Mouse (Mus musculus): ENCODE measurements around the gene Sdc4.

Sdc4 gene

DNA sequence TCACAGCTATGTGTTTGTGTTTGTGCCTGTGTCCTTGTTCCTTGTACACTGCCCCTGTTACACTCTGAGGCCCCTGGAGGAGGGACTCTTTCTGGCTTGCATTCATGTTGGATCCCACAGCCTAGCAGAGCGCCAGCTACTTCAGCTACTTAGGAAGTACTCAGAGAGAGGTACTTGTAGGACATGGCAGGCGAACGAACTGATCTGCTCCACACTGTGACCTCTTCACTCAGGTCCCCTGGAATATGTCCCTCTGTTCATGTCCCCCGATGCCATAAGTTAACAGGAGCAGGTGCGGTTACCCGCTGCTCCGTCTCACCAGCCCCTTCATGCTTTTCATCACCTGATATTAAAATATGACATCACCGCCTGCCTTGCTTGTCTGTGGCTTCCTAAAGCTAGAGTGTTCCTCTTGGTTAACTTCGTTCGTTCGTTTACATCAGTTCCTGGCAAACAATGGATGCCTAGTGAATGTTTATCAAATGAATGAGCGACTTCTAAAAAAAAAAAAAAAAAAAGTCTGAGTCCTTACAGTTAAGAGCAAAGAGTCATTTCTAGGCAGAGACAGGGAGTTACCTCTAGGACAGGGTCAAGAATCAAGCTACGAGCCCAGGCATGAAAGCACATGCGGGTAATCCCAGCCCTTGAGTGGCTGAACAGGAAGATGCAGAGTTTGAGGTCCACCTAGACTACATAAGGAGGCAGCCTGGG is 9.5 kb upstream of the Sdc4 start:
- in situ Hi-C loops (cut with MboI; ENCODE audit: low pct_unique_long_range_greater_than_20kb in 1 of 2, low sequenced_read_pairs in 2 of 2, unreplicated experiment in 1 of 2) = no loop called here

DNA sequence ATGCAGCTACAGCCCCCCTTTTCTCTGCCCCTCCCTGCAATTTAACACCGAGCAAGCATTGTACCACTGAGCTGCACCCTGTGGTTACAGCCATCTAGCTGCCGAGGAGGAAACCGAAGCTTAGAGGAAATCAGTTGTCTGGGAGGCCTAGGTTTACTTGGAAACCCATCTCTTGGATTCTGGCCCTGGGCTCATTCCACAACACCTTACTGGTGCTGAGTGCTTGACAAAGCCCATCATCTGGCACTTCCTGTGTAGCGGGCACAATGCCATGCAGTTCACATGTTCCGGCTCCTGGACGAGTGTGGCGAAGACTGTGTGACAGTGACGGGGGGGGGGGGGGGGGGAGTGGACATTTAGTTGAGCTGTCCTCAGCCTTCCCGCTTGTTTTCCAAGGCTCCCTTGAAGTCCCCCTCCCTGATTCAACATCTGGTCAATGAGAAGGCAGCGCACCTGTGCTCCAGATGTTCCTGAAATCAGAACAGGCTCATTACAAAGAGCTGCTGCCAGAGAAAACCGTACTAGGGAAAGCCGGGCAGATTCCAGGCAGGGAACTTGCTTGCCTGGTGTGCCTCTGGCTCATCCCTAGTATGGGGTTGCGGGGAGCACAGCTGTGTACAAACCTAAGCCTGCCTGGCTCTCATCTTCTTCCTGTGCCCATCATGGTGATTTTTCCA is 8.5 kb upstream of the Sdc4 start:
- in situ Hi-C loops (cut with MboI; ENCODE audit: low pct_unique_long_range_greater_than_20kb in 1 of 2, low sequenced_read_pairs in 2 of 2, unreplicated experiment in 1 of 2) = no loop called here

DNA sequence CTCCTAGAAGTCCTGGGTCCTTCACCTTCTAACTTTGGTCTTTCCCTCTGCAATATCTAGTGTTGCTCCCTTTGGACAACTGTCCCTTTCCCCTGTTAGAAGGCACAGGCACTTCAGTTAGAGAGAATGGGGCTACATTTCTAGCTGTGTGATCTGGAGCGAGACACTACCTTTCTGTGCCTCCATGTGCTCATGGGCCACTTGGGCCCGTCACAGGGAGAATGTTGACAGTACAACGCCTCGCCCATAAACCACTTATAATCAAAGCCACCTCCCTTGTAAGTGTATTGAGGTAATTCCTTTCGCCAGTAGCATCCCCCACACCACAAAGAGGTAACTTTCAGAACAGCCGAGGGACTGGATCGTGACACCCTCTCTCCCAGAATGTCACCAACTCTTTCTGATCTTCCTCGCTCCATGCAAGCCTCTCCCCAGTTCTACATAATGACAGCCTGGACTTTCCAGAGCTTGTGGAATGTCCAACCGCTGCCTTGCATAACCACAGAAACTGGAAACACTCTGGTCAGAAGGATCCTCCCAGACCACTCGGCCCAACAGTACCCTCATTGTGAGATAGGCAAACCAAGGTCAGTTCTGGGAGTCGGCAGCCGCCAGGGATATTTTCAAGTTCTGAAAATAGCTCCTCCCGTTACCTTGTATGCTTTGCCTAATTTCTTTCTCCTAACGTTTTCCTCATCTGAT is 5.8 kb upstream of the Sdc4 start:
- in situ Hi-C loops (cut with MboI; ENCODE audit: low pct_unique_long_range_greater_than_20kb in 1 of 2, low sequenced_read_pairs in 2 of 2, unreplicated experiment in 1 of 2) = no loop called here

DNA sequence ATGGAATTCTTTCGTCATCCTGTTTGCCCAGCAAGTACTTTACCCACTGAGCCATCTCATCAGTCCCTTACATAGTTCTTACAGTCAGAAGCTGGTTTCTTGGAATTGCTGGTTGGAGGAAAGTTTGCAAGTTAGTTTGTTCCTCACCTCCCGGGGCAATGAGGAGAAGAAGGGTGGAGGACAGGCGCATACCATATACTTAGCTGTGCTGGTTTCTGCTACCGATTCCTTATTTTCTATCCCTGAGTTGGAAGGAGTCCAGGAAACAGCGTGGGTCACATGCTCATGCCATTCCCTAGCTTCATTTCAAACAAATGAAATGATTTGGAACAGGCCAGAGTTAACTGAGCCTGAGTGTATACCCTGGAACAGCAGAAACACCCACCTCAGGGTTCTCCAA is 5.2 kb upstream of the Sdc4 start:
- in situ Hi-C loops (cut with MboI; ENCODE audit: low pct_unique_long_range_greater_than_20kb in 1 of 2, low sequenced_read_pairs in 2 of 2, unreplicated experiment in 1 of 2) = no loop called here

- in situ Hi-C loops (cut with MboI; ENCODE audit: low pct_unique_long_range_greater_than_20kb in 1 of 2, low sequenced_read_pairs in 2 of 2, unreplicated experiment in 1 of 2) = no loop called here
Measured at GRCm38 (mm10) chr2:164448140-164448539, 4.5 kb upstream of the Sdc4 start.

- in situ Hi-C loops (cut with MboI; ENCODE audit: low pct_unique_long_range_greater_than_20kb in 1 of 2, low sequenced_read_pairs in 2 of 2, unreplicated experiment in 1 of 2) = no loop called here
Measured at GRCm38 (mm10) chr2:164446086-164446469, 2.4 kb upstream of the Sdc4 start.

DNA sequence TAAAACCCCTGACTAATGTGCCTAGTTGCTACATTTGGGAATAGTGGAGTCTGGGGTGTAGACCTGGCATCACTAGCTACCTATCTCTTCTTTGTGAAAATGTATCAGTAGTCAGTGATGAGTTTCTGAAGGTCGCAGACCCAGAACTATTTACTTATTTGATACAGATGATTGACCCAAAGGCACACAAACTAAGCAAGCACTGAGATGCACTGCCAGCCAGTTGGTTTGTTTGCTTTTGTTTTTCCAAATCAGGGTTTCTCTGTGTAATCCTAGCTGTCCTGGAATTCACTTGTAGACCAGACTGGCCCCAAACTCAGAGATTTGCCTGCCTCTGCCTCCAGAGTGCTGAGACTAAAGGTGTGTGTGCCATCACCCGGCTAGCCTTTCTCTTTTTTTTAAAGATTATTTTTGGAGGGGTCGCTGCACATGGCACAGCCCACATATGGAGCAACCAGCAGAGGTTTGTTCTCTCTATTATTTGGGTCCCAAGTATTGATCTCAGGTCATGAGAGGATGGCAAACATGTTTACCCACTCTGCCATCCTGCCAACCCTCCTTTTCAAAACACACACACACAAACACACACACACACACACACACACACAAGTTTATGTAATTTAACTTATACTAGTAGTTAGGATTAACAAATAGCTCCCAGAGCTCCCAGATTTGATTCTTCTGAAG is 1.9 kb upstream of the Sdc4 start:
- in situ Hi-C loops (cut with MboI; ENCODE audit: low pct_unique_long_range_greater_than_20kb in 1 of 2, low sequenced_read_pairs in 2 of 2, unreplicated experiment in 1 of 2) = no loop called here

DNA sequence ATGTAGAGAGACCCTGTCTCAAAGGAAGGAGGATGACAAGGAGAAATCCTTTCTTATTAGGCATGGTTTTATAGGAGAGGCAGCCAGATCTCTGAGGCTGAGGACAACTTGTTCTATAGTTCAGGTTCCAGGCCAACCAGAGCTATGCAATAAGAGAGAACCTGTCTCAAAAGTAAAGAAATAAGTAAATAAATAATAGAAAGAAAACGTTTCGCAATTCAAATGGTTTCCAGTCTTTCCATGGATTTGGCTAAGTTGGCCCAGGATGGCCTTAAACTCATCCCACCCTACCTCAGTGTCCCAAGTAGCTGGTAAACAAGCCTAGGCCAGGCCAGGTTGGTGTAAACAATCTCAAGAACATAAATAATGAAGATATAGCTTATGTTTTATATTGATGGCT is 1.0 kb upstream of the Sdc4 start:
- in situ Hi-C loops (cut with MboI; ENCODE audit: low pct_unique_long_range_greater_than_20kb in 1 of 2, low sequenced_read_pairs in 2 of 2, unreplicated experiment in 1 of 2) = no loop called here

DNA sequence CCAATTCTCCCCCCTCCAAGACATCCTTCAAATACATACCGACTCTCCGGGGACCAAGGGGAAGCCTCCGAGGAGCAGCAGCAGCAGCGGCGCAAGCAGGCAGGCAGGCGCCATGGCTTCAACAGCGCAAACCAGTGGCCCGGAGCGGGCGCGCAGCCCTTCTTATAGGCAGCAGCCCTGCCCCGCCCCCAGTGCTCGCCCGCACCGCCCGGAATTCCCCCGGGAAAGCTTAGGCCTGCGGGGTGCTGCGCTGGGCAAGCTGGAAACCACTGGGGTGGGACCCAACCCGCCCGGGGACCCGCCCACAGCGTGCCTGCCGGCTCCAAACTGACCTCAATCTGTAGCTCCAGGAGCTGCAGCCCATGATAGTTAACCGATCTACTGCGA is 643 bp downstream of the Sdc4 start:
- in situ Hi-C loops (cut with MboI; ENCODE audit: low pct_unique_long_range_greater_than_20kb in 1 of 2, low sequenced_read_pairs in 2 of 2, unreplicated experiment in 1 of 2) = no loop called here

GRCm38 (mm10) chr2:164442315-164443050 is 1.2 kb downstream of the Sdc4 start:
- in situ Hi-C loops (cut with MboI; ENCODE audit: low pct_unique_long_range_greater_than_20kb in 1 of 2, low sequenced_read_pairs in 2 of 2, unreplicated experiment in 1 of 2) = no loop called here

- in situ Hi-C loops (cut with MboI; ENCODE audit: low pct_unique_long_range_greater_than_20kb in 1 of 2, low sequenced_read_pairs in 2 of 2, unreplicated experiment in 1 of 2) = no loop called here
Measured at GRCm38 (mm10) chr2:164441731-164442130, 2.0 kb downstream of the Sdc4 start.

DNA sequence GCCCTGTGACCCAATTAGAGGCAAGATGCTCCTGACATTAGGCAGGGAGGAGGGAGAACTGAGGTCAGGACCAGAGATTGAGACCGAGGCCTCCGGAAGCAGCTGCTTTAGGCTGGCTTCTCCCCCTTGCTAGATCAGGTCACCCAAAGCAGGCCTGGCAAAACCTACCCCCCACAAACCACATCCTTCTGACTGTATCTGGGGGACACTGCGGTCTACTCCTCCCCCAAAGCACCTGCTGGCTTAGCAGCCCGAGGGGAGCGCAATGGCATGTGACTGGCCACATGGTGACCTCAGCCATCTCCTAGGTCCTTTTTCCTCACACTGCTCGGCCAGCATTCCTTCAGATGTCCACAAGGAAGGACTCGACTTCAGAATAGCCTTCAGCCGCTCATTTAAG is 2.5 kb downstream of the Sdc4 start:
- in situ Hi-C loops (cut with MboI; ENCODE audit: low pct_unique_long_range_greater_than_20kb in 1 of 2, low sequenced_read_pairs in 2 of 2, unreplicated experiment in 1 of 2) = no loop called here

GRCm38 (mm10) chr2:164440314-164440713 is 3.4 kb downstream of the Sdc4 start:
- in situ Hi-C loops (cut with MboI; ENCODE audit: low pct_unique_long_range_greater_than_20kb in 1 of 2, low sequenced_read_pairs in 2 of 2, unreplicated experiment in 1 of 2) = no loop called here

GRCm38 (mm10) chr2:164439001-164439421 is 4.7 kb downstream of the Sdc4 start:
- in situ Hi-C loops (cut with MboI; ENCODE audit: low pct_unique_long_range_greater_than_20kb in 1 of 2, low sequenced_read_pairs in 2 of 2, unreplicated experiment in 1 of 2) = no loop called here

GRCm38 (mm10) chr2:164438257-164438656 is 5.4 kb downstream of the Sdc4 start:
- in situ Hi-C loops (cut with MboI; ENCODE audit: low pct_unique_long_range_greater_than_20kb in 1 of 2, low sequenced_read_pairs in 2 of 2, unreplicated experiment in 1 of 2) = no loop called here

DNA sequence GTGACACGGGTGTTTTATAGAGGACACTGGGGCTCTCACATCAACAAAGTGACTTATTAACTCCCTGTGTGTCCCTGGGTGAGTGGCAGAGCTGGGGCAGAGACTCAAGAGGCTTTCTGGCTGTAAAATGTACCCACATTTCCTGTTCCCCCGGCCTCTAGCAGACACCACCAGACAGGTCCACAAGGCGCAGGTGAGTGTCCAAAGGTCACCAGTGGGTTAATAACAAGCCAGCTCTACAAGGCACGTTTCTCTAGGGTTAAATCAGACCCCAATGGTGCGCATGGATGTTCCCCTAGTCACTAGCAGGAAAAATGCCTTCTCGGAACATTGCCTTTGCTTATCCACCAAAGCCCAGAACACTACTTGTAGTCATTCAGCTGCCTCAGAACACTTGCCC is 6.0 kb downstream of the Sdc4 start:
- in situ Hi-C loops (cut with MboI; ENCODE audit: low pct_unique_long_range_greater_than_20kb in 1 of 2, low sequenced_read_pairs in 2 of 2, unreplicated experiment in 1 of 2) = no loop called here

DNA sequence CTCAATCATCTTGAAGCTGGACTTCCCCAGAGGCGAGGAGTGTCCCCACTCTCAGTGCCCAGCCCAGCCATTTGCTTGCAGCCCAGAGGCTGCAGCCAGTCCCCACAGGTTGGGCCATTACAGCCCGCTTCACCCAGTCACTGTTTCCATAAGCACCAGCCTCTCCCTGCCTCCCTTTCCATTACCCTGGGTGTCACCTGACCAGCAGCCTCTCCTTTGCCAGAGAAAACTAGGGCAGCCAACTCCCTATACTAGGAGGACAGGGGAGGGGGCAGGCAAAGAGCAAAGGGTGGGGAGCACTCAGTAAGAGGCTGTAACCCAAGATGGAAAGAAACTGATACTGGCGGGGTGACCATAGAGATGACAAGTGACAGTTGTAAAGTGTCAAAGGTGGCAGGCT is 6.7 kb downstream of the Sdc4 start:
- in situ Hi-C loops (cut with MboI; ENCODE audit: low pct_unique_long_range_greater_than_20kb in 1 of 2, low sequenced_read_pairs in 2 of 2, unreplicated experiment in 1 of 2) = no loop called here

DNA sequence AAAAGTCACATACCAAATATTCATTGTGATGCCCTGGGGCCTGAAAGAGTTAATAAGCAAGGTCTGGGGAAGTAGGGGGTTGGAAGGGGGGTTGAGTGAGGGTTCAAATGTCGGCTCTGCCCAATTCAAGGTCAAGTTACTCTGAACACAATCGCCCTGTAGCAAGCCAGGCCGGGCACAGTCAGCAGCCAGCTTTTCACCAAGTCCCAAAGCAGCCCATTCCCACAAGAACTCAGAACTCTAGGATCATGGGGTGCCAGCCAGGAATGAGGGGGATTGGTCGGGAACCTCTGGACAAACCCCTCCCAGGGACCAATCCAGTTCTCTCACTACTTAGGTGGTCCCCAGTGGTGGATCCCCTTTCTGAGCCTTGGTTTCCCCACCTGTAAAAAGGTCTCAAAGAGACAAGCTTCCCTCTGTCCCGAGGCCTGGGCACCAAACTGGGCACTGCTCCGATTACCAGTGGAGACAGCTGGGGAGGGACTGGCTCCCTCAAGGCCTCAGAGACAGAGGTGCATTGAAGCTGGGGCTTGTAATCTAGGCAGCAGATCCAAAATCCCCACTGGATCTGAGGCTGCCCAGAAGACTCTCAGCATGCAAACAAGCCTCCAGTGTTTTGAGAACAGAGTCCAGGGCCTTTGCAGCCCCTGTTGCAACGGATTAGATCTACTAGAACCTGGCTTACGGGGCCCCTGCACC is 7.3 kb downstream of the Sdc4 start:
- in situ Hi-C loops (cut with MboI; ENCODE audit: low pct_unique_long_range_greater_than_20kb in 1 of 2, low sequenced_read_pairs in 2 of 2, unreplicated experiment in 1 of 2) = no loop called here
